Mouse (Mus musculus) frontal cortex, adult (tissue): ENCODE measurements at regions not wholly inside any gene's neighbourhood (a gene's known extent, or its start where the extent isn't known, plus 50 kb on each side); places are given as distances from the start of the nearest gene placed in this dataset.

Experiments used
- ATAC-seq: cut with Nextera tagmentation; 2 replicates; pipeline ENCODE4 v1.9.2; 2017; ENCODE audit warnings: mild to moderate bottlenecking, moderate library complexity, mixed read lengths; ENCODE audit not compliant: low TSS enrichment

- ATAC-seq, result peak; percentile 52
These were observed 340.0 kb downstream of the Phkb start for GRCm38 (mm10) chr8:86180793-86181192.

- ATAC-seq, result no peak
These were observed 329.3 kb downstream of the Phkb start for GRCm38 (mm10) chr8:86170091-86170490.

DNA sequence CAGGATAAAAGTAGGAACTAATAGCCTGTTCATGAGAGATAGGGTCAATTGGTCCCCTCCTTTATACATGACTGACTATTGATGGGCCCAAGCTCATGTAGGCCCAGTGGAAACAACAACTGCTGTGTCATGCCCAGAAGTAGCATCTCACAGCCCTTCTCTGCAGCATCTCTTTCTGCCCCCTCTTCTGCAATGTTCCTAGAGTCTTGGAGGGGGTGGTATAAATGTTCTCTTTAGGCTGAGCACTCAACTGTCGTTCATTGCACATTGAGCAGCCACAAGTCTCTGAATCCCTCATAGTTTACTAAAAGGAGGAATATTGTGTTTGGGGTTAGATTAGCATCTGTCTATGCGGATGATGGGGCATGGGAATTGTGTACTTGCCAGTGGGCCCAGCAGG lies 324.1 kb downstream of the Phkb start:
- peak; percentile 83 for ATAC-seq

DNA sequence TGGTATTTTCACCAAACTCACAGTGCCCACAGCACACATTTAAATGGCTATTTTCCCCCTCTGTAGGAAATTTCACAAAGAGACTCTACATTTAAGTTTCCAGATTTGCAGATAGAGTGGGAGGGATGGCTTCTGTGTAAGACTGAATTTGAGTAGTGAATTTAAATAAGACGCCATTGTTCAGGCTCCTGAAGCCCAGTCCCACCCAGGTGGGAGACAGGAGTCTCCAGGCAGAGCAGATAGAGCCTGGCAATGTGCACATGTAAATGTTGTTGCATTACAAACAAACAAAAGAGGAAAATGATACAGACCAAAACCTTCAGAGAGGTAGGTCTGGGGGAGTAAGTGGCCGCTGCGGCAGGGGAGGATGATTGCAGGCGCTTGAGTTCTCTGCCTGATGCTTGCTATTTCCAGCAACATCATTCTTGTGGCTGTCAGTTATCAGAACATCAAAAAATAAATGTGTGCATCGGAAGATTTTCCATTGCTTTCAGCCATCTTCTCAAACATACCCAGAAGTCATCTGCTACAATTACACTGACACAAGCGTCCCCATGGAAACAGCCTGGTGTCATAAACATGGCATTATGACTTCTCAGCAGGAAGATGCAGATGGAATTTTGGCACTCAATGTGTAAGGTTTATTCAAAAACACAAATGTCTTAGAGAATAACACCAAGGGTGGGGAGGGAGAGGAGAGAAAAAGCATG lies 318.5 kb downstream of the Phkb start:
- ATAC-seq, result peak; percentile 86

- no peak for ATAC-seq
These were observed 306.8 kb downstream of the Phkb start for GRCm38 (mm10) chr8:86147586-86147985.

GRCm38 (mm10) chr8:86125244-86125643 lies 284.5 kb downstream of the Phkb start:
- no peak for ATAC-seq

DNA sequence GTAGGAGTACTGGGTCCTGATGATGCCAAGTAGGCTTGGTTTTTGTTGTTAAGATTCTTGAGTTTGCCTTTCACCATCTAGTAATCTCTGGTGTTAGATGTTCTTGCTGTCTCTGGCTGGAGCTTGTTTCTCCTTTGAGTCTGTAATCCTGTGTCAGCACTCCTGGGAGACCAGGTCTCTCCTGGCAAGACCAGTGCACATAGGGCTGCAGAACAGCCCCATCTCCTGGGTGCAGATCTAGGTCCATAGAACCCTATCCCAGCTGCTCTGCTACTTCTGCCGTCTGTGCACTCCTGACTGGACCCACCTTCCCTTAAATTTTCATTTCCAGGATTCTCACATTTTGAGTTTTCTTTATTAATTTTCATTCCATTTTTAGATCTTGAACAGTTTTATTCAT lies 283.9 kb downstream of the Phkb start:
- no peak for ATAC-seq
